Mouse (Mus musculus) testis, adult 2 months (tissue): ENCODE results near the gene Mettl7a2. TPM values are rescaled to one million over a fixed set of nuclear protein-coding genes. Genes with fewer than 3 reads are reported as not detected.

Experiments
- H3K27ac ChIP-seq: fragments of 200-500 bp; 2 replicates; pipeline ENCODE4 v1.5.1; 2012; ENCODE audit warnings: low read depth, low read length; ENCODE audit not compliant: control insufficient read depth, insufficient read depth
- H3K27me3 ChIP-seq: fragments of 200-500 bp; 2 replicates; pipeline ENCODE4 v1.6.1; 2012; ENCODE audit warnings: mild to moderate bottlenecking, low read length, moderate library complexity; ENCODE audit not compliant: control insufficient read depth, insufficient read depth
- H3K36me3 ChIP-seq: fragments of 200-500 bp; 2 replicates; pipeline ENCODE4 v1.6.1; 2012; ENCODE audit warnings: mild to moderate bottlenecking, low read length; ENCODE audit not compliant: control insufficient read depth, insufficient read depth
- H3K4me1 ChIP-seq: fragments of 200-500 bp; 2 replicates; pipeline ENCODE4 v1.6.1; 2012; ENCODE audit warnings: low read length; ENCODE audit not compliant: control insufficient read depth, insufficient read depth
- H3K4me3 ChIP-seq: fragments of 200-500 bp; 2 replicates; pipeline ENCODE4 v1.5.1; 2012; ENCODE audit warnings: low read depth, mild to moderate bottlenecking, low read length, moderate library complexity, mixed read lengths; ENCODE audit not compliant: control insufficient read depth
- CTCF ChIP-seq: fragments of 200-500 bp; IDR thresholded peaks from 2 replicates; pipeline ENCODE4 v1.5.1; 2012; ENCODE audit warnings: low read depth, mild to moderate bottlenecking, inconsistent platforms, low read length, moderate library complexity; ENCODE audit not compliant: control insufficient read depth, insufficient read depth, insufficient replicate concordance
- POLR2A ChIP-seq: fragments of 200-500 bp; IDR thresholded peaks from 2 replicates; pipeline ENCODE4 v1.6.1; 2012; ENCODE audit warnings: low read depth, mild to moderate bottlenecking, inconsistent platforms, low read length, moderate library complexity; ENCODE audit not compliant: control insufficient read depth
- polyA plus RNA-seq: library from polyadenylated mRNA; depleted of rRNA; stranded (reverse); fragments of >200 nt; gene quantifications from 2 replicates; pipeline ENCODE4 v1.2.3, GENCODE M21; 2012; rRNA removed

The Mettl7a2 gene
- polyA plus RNA-seq, 1 experiment, result not detected

DNA sequence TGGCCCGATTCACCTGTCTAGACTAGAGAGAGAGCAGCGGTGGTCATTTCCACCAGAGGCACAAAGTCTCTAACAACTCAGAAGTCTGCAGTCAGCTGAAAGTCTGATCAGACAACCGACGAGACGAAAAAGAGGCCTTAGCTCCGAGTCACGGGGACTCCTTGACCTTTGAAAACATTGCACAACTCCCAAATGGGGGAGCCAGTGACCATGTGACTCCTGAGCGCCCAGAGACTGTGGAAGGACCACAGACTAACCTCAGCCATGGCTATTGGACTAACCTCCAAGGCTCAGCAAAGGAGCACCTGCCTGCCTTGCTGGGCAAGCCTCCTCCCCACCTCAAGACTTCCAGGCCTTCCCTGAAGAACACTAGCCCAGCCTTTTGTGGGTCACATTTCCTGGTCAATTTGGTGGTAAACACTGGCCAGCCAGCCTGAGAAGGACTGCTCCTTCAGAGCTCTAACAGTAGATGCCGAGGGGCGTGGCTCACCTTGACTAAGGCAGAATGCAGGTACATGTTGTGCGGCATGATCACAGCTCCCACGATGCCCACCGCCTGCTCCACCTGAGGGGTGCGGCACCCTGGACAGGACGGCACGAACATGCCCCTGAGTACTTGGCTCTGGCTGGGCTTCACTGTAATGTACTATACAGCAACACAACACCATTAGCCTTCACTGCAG is 50.5 kb downstream of the Mettl7a2 start:
- TF ChIP-seq POLR2A (no peak), CTCF (no peak)
- Histone ChIP-seq H3K4me1 (peaks cover 5% of the 10 kb centered on the region), H3K36me3 (peaks cover 5% of the 10 kb centered on the region), H3K27ac (no peak overlapping the region; the same call in 1 of the 2 replicates), H3K4me3 (no peak overlapping the region), H3K27me3 (no peaks in the 10 kb centered on the region)

DNA sequence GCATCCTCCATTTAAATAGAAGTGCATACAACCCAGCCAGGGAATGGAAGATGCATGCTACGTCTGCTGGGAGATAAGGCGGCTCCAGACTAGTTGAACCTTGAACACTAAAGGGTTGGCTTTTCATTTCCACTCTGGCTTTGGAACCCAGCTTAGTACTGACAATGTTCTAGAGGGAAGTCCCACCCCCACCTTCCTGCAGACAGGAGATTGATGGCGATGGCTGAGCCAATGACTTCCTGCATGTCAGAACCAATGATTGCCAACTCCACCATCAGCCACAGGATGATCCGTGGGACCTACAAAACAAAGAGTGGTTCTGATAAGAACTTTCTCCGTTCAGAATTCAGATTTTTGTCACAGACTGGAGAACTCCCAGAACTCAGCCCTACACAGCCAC is 53.1 kb downstream of the Mettl7a2 start:
- Histone ChIP-seq H3K27me3 (no peaks in the 10 kb centered on the region), H3K4me1 (peaks cover 6% of the 10 kb centered on the region), H3K27ac (no peak overlapping the region), H3K36me3 (peaks cover 6% of the 10 kb centered on the region), H3K4me3 (no peak overlapping the region)
- no peak for TF ChIP-seq CTCF

DNA sequence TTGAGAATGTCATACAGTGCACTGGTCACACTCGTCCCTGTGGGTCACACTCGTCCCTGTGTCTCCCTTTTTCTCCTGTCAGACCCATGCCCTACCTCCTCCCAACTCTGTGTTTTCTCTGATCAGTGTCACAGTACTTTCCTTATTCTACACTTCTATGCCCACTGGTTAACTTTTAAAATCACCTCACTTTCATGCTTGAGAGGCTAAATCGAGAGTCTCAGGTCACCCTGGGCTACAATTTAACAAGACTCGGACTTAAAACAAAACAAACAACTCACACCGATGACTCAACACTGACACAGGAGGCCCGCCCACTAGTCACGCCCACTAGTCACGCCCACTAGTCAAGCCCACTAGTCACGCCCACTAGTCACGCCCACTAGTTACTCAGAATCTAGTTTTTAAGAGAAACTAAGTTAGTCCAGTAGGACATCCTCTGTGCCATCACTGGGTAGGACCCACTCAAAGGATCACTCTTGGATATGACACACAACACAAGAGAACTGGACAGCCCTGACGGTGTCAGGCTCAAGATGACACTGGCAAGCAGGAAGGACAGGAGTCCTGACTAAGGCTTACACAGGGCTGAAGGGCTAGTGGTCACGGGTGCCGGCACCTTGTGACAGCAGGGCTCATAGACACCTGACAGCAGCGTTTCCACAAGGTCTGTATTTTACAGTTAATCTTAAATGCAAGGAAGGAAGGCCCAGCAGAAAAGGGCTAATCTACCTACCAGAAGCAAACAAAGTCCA is 58.1 kb downstream of the Mettl7a2 start:
- H3K4me3 ChIP-seq, result no peak overlapping the region
- H3K4me1 ChIP-seq, result peaks cover 7% of the 10 kb centered on the region
- no peak for TF ChIP-seq POLR2A
- no peak for TF ChIP-seq CTCF
- no peak overlapping the region for H3K27ac ChIP-seq
- H3K27me3 ChIP-seq, result no peaks in the 10 kb centered on the region
- peaks cover 2% of the 10 kb centered on the region; the same call in 1 of the 2 replicates for H3K36me3 ChIP-seq

Other genes with a start within 250 kb of the Mettl7a2 start
- 254 and 277 TPM in 2 replicates for gene Atf1, start 125.4 kb upstream of the Mettl7a2 start, polyA plus RNA-seq
- gene Tmprss12, start 72.4 kb upstream of the Mettl7a2 start, polyA plus RNA-seq, result 27.5 and 36.5 TPM in 2 replicates
- gene Mettl7a1, start 49.1 kb upstream of the Mettl7a2 start, polyA plus RNA-seq, result 5.0 TPM in 2 replicates
- not detected in 2 replicates for gene Mettl7a3, start 18.3 kb upstream of the Mettl7a2 start, polyA plus RNA-seq
- not detected in 2 replicates for gene Methig1, start 51 bp upstream of the Mettl7a2 start, polyA plus RNA-seq
- not detected in 2 replicates for gene Higd1c, start 11.3 kb downstream of the Mettl7a2 start, polyA plus RNA-seq
- 0.19 and 0.30 TPM in 2 replicates for gene Gm5475, start 68.9 kb downstream of the Mettl7a2 start, polyA plus RNA-seq
- 29.3 and 38.4 TPM in 2 replicates for gene Slc11a2, start 71.9 kb downstream of the Mettl7a2 start, polyA plus RNA-seq
- 18.8 and 20.0 TPM in 2 replicates for gene Letmd1, start 115.8 kb downstream of the Mettl7a2 start, polyA plus RNA-seq
- gene Csrnp2, start 142.3 kb downstream of the Mettl7a2 start, polyA plus RNA-seq, result 12.2 and 12.5 TPM in 2 replicates
- 10.4 and 11.3 TPM in 2 replicates for gene Tfcp2, start 198.8 kb downstream of the Mettl7a2 start, polyA plus RNA-seq
- 38.2 and 38.9 TPM in 2 replicates for gene Pou6f1, start 246.8 kb downstream of the Mettl7a2 start, polyA plus RNA-seq